Mouse (Mus musculus): ENCODE data around the gene Jsrp1.

The Jsrp1 gene

DNA sequence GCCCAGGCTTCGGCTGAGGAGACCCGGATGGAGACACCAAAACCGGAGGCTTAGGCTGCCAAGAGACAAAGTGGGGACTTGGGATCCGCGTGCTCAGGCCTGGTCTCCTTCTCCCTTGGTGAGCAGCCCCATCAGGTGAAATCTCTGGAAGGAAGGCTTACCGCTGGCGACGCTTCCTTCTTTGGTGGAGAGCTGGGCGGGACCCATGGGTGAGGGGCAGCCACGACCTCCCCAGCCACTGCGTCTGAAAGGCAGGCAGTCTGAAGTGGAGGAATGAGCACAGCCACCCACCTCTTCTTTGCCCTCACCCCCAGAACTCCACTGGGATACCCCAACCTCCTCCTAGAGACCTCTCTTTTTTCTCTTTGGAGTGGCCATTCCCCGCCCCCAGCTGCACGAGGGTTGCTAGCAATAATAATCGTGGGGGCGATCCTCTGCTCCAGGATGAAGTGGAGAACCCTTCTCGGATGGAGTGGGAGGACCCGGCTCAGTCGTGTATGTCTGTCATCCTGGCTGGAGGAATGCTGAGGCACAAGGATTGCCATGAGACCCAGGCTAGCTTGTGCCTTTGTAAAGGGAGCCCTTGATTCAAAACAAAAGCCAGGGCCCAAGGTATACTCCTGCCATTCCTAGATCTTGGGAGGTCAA is 4.2 kb downstream of the Jsrp1 start:
- no peak for DNase-seq (ENCODE audit: low read depth)

DNA sequence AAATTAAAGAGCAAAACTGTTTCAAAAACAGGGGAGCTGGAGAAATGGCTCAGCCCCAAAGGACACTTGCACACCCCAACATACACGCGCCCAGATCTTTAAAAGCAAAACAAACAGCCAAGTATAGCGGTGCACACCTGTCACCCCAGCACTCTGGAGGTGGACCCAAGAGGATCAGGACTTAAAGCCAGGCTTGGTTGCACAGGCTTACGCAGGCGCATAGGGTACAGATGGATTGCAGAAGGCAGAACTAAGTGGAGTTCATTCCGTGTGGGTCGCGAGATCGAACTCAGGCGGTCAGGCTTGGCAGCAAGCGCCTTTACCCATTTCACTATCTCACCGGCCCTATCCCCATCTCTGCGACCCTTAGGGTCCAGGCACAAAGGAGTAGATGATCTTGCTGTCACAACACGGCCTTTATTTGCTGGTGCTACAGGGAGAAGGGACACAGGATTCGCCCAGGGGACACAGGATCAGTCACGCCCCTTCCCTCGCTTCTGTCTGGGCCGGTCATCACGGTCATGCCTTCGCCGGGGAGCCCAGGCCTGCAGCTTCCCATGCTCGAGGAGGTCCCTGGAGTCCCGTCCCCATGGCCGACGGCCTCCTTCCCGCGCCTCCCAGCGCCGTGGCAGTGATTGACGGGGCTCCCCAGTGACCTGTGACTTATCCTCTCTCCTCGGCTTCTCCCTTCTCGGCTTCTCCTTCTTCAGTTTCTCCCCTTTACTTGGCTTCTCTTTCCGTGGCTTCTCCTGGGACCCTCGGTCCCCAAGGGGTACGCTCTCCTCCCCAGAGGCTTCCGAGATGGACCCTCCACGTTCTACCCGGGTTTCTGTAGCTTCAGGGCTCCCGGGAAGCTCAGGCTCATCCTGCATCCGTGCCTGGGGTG is 5.0 kb downstream of the Jsrp1 start:
- DNase-seq (ENCODE audit: low read depth), result no peak

DNA sequence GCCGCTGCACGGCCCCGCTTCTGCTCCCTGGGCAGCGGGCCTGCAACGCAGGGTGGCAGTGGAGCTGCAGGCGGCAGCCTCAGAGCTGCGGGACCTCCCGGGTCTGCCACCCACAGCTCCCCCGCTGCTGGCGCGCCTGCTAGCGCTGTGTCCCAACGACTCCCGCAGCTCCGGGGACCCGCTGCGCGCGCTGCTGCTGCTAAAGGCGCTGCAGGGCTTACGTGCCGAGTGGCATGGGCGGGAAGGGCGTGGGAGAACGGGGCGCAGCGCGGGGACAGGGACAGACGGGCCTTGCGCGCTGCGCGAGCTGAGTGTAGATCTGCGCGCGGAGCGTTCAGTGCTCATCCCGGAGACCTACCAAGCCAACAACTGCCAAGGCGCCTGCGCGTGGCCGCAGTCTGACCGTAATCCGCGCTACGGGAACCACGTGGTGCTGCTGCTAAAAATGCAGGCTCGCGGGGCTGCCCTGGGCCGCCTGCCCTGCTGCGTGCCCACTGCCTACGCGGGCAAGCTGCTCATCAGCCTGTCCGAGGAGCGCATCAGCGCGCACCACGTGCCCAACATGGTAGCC is 6.2 kb downstream of the Jsrp1 start:
- no peak for DNase-seq (ENCODE audit: low read depth)

DNA sequence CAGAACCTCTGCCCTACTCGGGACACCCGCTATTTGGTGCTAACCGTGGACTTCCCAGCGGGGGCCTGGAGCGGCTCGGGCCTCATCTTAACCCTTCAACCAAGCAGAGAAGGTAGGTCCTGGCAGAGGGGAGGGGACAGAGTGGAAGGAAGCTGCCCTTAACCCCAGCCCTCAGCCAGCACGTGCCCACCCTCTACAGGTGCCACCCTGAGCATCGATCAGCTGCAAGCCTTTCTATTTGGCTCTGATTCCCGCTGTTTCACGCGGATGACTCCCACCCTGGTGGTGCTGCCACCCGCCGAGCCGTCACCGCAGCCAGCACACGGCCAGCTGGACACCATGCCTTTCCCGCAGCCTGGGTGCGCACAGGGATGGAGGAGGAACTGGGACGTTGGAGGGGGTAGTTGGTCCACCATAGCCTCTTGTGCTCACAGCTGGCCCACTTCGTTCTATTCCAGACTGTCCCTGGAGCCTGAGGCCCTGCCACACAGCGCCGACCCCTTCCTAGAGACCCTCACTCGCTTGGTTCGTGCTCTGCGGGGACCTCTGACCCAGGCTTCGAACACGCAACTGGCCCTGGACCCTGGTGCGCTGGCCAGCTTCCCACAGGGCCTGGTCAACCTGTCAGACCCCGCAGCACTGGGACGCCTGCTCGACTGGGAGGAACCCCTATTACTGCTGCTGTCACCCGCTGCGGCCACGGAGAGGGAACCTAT is 6.8 kb downstream of the Jsrp1 start:
- DNase-seq (ENCODE audit: low read depth), result no peak

DNA sequence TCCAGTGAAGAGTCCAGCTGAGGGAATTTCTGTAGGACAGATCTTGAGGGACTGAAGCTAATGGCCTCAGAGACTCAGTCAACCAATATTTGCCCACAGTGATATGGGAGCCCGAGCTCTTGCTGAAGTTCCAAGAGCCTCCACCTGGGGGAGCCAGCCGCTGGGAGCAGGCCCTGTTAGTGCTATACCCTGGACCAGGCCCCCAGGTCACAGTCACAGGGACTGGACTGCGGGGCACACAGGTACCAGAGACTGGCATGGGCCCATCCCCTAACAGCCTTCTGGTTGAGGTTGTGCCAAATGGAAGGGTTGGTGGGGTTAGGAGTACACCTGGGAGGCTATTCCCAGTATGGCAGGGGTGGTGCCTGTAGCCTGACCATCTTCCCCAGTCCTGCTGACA is 7.4 kb downstream of the Jsrp1 start:
- peak; percentile 55 for DNase-seq (ENCODE audit: low read depth)

DNA sequence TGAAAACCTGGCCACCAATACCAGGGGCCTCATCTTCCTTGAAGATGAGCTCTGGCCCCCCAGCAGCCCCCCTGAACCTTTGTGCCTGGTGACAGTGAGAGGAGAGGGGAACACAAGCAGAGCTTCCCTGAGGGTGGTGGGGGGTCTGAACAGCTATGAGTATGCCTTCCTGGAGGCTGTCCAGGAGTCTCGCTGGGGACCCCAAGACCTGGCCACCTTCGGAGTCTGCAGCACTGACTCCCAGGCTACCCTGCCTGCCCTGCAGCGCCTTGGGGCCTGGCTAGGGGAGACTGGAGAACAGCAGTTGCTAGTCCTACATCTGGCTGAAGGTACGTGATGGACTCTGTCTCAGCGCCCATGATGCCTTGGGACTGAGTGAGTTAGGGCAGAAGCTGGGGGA is 8.0 kb downstream of the Jsrp1 start:
- DNase-seq (ENCODE audit: low read depth), result no peak

DNA sequence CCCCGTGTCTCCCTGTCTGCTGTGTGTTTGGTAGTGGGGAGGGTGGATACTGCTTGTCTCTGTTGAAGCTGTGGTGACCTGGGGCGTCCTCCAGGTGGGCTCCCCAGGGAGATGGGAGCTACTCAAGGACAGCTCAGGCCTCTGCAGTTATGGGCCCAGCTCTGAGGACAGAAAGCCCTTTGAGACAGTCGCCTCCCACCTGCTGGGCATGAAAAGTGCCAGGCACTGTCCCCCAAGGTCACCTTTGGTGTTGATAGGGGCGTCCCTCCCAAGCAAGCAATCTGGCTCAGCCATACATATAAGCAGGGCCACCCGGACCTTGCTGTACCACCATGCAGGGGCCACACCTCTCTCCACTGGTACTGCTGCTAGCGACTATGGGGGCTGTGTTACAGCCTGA is 8.4 kb downstream of the Jsrp1 start, which contains the start of gene Amh:
Gene Amh (plus strand): TSS at position 328 of the 400 bp plus-strand sequence.
- DNase-seq (ENCODE audit: low read depth), result no peak

DNA sequence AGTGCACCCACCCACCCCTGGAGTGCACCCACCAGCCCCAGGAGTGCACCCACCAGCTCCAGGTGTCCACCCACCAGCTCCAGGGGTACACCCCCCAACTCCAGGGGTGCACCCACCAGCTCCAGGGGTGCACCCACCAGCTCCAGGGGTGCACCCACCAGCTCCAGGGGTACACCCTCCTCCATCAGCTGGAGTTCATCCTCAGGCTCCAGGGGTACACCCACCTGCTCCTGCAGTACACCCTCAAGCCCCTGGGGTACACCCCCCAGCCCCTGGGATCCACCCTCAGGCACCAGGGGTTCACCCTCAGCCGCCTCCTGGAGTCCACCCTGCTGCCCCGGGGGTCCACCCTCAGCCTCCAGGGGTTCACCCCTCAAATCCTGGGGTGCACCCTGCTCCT is 9.0 kb downstream of the Jsrp1 start:
- DNase-seq (ENCODE audit: low read depth), result no peak

DNA sequence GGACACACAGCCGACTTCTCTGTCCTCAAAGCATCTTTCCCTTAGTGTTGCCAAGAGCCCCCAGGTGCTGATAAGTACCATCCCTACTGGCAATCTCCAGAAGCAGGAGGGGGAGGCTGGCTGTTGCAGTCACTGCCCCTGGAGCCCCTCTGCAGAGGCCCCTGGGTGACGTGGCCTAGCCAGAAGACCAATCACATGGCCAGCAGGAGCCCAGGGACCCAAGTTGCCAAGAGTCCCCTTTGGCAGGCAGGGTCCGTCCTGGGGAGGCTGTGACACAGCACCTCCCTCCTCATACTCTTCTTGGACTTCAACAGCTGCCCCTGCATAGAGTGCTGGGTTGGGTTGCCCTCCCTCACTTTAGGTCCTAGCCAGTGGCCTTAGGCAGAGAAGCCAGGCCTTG is 10.3 kb downstream of the Jsrp1 start:
- no peak for DNase-seq (ENCODE audit: low read depth)

DNA sequence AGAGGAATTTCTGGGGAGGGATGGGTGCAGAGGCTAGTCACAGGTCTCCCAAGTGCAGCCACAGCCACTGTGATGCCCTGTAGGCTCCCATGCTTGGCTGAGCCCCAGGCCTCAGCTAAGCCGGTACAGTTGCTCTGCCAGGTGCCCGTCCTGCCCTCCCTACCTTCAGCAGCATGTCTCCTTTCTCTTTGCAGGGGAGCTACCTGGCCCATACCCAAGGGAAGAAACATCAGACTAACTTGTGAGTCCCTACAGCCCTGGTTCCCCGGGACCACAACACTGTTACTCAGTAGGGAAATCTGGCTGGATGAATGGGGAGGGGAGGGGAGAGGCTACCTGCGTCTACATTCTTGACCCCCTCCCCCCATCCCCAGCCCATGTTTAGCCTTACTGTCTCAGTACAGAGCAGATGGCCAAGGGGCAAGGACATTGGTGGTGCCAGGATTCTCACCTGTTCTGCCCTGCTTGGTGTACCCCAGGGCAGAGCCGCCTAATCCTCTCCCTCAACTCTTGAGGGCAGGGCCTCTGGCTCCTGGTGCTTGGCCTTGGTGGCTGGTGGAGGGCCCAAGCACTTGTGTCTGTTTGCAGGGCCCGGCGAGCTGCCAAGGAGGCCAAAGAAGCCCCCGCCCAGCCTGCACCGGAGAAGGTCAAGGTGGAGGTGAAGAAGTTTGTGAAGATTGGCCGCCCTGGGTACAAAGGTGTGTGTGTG is 10.9 kb downstream of the Jsrp1 start:
- DNase-seq (ENCODE audit: low read depth), result no peak

DNA sequence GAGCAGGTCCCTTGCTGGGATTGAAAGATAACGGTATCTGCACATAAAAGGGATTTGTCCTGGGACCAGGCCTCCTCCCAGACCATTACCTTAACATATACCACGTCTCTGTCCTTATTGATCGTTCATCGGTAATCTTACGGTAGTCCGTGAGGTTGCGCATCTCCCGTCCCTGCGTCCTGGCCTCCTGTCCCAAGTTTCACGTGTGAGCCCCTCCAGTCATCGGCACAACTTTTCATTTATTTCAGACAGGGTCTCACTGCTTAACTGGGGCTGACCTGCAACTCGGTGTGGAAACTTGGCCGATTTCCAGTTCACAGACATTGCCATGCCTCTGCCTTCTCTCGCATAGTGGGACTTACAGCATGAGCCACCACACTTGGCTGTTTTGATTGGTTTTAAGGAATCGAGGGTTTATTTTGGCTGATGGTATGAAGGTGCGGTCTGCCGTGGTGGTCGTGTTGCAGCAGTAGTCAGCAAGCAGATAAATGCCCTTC is 14.2 kb downstream of the Jsrp1 start:
- DNase-seq (ENCODE audit: low read depth), result peak; percentile 62

DNA sequence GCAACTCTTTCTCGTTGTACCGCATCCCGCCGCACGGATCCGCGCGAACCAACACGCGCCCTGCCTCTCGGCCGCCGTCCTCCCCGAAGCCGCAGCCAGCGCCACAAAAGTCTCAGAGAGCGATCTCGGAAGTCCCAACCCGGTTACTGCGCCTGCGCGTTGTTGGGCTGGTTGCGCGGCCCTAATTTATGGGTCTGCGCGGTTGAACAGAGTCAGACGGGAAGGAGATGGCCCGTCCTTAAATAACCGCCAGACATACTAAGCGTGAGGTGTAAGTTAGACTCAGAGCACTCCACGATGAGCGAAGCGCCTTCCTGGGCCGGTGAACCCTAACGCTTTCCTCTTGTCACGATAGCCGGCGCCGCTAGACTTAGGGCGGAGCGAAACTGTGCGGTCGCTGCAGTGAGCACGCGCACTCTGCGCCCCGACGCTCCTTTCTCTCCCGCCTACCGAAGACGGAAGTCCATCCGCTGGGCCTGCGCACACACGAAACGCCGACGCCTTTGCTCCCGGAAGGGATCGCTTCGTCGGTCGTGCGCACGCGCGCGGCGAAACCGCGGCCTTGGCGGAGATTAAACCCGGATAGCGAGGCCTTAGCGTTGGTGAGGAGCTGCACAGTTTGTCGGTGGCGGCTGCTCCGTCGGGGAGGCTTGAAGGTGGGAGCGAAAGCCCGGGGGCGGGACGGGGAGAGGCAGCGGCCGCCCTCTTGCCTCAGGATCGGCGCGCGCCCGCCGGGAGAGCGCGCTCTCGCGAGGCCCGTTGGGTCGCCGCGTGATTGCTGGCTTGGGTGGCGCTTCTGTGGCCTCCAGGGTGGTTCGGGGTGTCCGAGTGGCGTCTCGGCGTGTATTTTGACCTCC is 14.9 kb downstream of the Jsrp1 start, which contains the start of the genes Sf3a2 and Plekhj1:
Gene Sf3a2 (plus strand): TSS at position 49 of the 857 bp plus-strand sequence.
Gene Plekhj1 (minus strand): TSS at position 477 of the 857 bp plus-strand sequence.
- DNase-seq (ENCODE audit: low read depth), result peak; percentile 99

DNA sequence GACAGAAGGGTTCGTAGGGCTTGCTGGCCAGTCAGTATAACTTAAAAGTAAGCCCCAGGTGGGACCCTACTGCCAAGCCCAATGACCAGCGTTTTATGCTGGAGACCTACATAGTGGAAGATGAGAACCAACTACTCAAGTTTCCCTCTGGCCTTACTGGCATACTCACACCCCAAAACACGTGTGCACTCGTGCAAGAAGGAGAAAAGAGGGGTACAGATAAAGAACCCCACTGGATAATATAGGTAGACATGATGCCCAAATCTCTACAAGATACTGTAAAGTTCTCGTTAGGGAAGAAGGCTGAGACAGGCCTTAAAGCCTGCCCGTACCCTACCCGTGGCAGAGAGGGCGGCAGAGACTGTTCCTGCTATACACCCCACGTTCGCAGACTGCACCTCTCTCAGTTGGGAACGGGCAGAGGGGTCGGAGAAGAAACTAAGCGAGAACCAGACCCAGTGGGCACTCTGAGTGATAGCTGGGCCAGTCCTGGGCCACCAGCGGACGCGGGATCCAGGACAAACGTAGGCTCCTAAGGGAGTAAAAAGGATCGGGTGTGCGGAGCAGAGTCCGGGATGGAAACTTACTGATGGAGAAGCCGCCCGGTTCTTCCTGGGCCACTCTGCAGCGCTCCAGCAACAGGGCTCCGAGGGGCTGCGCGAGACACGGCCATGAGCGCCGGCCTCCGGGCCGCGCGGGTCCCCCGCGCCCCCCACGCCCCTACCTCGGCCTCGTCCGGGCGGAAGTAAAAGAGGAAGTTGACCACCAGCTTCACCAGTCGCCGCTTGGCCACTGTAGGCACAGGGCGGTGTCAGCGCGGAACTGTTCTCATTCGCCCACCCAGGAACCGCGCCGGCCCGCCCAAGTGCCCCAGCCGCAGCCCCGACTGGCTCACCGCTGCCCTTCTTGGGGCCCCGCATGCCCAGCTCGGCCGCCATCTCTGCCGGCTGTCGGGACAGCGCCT is 15.8 kb downstream of the Jsrp1 start:
- DNase-seq (ENCODE audit: low read depth), result peak; percentile 86

DNA sequence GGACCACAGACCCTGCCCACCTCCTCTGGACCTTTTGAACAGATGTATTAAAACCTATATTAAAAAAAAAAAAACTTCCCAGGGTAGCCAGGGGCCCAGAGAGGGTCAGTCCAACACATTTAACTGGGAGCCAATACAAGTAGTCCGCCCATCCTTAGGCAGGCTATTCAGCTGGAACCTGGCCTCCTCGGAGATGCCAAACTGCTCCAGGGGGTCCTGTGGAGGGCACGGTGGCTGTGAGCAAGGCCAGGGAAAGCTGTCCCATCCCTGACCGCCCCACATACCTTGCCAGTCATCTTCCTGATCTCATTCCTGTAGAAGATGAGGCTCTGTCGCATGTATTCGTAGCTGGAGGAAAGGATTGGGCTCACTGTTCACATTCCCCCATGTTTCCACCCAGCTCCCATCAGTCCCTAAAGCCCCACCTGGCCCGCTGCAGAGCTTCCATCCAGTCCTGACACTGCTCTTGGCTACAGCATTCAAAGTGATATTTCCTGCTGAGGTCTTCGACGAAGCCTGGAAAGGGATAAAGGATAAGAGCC is 16.9 kb downstream of the Jsrp1 start:
- no peak for DNase-seq (ENCODE audit: low read depth)

DNA sequence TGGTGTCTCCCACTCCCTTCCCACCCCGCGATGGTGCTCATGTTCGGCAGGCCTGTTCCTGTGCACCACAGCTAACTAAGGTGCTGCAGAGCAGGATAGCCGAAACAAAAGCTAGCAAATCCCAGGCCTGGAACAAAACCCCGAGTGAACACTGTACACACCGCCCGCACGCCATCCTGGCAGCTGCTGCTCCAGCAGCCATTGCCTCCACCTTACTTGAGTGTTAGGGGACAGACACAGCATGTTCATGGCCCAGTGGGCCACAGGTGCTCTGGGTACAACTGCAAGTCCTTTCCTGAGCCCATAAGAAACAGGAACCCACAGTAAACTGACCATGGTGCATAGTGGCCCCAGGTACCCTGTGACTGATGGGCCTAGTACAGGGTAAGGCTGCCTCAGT is 18.5 kb downstream of the Jsrp1 start:
- DNase-seq (ENCODE audit: low read depth), result no peak

DNA sequence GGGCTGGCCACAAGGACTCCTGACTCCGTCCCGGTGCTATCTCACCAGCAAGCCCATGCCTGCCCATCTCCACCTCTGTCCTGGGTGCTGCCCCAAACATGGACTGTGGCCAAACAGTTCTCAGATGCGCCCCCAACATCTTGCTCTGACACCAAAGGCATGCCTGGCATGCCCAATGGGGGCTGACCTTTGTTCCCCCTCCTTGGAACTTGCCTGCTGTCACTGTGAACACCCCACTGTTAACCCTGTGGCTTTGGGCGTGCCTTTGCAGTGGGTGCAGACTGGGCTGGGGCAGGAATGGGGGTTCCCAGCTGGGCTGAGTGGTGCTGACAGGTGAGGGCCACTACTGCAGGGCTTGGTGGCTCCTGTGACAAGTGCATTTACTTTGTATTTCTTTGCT is 19.5 kb downstream of the Jsrp1 start:
- DNase-seq (ENCODE audit: low read depth), result no peak

DNA sequence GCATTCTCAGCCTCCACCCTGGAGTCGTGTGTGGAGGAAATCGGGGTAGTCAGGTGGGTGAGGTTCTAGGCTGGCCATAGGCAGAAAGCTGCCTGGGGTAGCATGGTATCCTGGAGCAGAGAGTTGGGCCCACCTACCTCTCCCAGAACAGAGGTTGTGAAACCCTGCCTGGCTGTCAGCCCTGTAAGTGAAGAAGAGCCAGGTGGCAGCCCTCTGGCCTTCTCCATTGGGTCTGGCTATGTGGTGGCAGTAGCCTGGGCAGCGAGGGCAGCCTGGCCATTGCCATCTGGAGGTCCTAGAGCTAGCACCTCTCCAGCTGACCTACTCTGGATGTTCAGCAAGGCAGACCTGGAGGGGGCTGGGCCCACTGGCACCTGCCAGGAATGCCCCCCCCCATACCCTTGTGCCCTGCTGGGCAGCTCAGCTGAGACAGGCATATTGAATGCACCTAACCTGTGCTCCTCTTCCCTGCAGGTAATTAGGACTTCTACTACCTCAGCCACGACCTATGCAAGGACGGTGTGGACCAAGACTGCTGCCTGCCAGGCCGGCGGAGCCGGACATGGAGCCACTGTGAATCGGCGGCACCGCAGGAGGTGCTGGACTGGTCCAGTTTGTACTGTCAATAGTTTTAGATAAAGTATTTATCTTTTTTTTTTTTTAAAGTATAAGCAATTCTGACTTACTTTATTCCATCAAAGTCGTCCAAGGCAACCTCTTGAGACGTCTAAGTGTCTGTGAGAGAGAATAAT is 20.1 kb downstream of the Jsrp1 start:
- no peak for DNase-seq (ENCODE audit: low read depth)
